Mouse (Mus musculus): Measurements from ENCODE around the gene Pigc. TPM values are rescaled to one million over a fixed set of nuclear protein-coding genes. Genes with fewer than 3 reads are reported as not detected.

Pigc gene
- polyA plus RNA-seq (2014; fragmentation: Illumina TruSeq; extraction: RNeasy Lipid Tissue Mini Kit (QIAGEN cat#74804); ENCODE audit: low read depth, low replicate concordance) = 36.8 TPM

GRCm38 (mm10) chr1:161968589-161969407 is at the start of gene Pigc:
Pigc (plus strand) TSS chr1:161969186.

GRCm38 (mm10) chr1:161979536-161979935 is 10.6 kb downstream of the Pigc start, which contains the start of gene 4930558K02Rik:
4930558K02Rik (minus strand) TSS chr1:161979636.

Other genes starting within 250 kb of the Pigc start
- gene Fasl, start 180.7 kb upstream of the Pigc start, polyA plus RNA-seq (2014; fragmentation: Illumina TruSeq; extraction: RNeasy Lipid Tissue Mini Kit (QIAGEN cat#74804); ENCODE audit: low read depth, low replicate concordance) = 0.44 TPM
- 128 TPM for gene Suco, start 92.5 kb upstream of the Pigc start, polyA plus RNA-seq (2014; fragmentation: Illumina TruSeq; extraction: RNeasy Lipid Tissue Mini Kit (QIAGEN cat#74804); ENCODE audit: low read depth, low replicate concordance)
- gene 4930558K02Rik, start 10.4 kb downstream of the Pigc start, polyA plus RNA-seq (2014; fragmentation: Illumina TruSeq; extraction: RNeasy Lipid Tissue Mini Kit (QIAGEN cat#74804); ENCODE audit: low read depth, low replicate concordance) = not detected